Mouse (Mus musculus) adrenal gland, postnatal 25 days (tissue): ENCODE measurements around the gene Dcaf17. TPM values are rescaled to one million over a fixed set of nuclear protein-coding genes. Genes with fewer than 3 reads are reported as not detected.

ENCODE experiments used
- DNase-seq: peaks from one replicate; pipeline ENCODE4 v3.0.0; 2021; ENCODE audit warnings: mixed read lengths
- long read RNA-seq: library from polyadenylated mRNA; stranded (forward); transcript quantifications from one replicate; pipeline ENCODE4 v2.0.0, GENCODE M21; 2021
- total RNA-seq: library from RNA; stranded (reverse); gene quantifications from 2 replicates; pipeline ENCODE4 v1.2.3, GENCODE M21; 2021

Dcaf17 gene
- 21.6 and 21.9 TPM in 2 replicates for total RNA-seq
- long read RNA-seq, full-length matches to known transcripts, result 18 of 29 reads
- long read RNA-seq, partial matches to known transcripts, result 3 of 29 reads
- long read RNA-seq, other reads (novel, unspliced or antisense), result 8 of 29 reads

- peak; percentile 94 for DNase-seq
These were observed at the start of gene Dcaf17, which contains the start of gene Mettl8 for GRCm38 (mm10) chr2:71055300-71056114. Gene Dcaf17 (plus strand): TSS chr2:71055328. Gene Mettl8 (minus strand): TSS chr2:71055583.

DNA sequence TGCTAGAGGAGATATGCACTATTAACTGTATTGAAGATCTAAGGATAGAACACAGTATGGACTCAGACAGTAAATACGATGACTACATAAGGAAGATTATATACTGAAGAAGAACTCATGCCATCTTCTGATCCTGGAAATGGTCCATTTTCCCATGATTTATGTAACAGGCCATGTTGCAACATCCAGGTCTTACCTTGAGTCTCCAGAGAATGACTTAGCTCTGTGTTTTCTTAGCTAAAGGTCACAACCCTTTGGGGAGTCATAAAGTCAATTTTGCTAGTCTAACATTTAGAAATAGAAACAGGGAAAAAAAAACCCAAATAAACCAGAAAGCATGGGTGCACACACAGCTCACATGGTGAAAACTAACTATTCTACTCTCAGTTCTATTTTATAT lies 43.3 kb upstream of the Dcaf17 start:
- no peak for DNase-seq

GRCm38 (mm10) chr2:71013521-71013920 lies 41.6 kb upstream of the Dcaf17 start:
- peak; percentile 44 for DNase-seq

DNA sequence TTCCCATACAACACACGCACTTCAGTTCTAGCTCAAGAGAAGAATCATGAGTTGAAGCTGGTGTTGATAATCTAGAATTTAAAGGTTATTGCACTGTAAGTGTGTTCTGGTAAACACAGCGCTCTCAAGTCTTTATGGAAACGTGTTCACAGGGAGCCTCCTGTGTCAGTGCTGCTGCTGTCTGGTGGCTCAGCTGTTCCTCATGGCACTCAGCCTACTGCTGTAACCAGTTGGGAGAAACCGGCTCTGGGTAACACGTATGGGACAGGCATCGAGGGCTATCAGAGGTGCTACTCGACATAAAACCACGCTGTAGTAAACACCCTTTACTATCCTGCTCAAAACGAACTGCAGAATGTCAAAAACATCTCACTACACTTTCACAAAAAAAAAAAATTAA lies 35.9 kb upstream of the Dcaf17 start:
- no peak for DNase-seq

DNA sequence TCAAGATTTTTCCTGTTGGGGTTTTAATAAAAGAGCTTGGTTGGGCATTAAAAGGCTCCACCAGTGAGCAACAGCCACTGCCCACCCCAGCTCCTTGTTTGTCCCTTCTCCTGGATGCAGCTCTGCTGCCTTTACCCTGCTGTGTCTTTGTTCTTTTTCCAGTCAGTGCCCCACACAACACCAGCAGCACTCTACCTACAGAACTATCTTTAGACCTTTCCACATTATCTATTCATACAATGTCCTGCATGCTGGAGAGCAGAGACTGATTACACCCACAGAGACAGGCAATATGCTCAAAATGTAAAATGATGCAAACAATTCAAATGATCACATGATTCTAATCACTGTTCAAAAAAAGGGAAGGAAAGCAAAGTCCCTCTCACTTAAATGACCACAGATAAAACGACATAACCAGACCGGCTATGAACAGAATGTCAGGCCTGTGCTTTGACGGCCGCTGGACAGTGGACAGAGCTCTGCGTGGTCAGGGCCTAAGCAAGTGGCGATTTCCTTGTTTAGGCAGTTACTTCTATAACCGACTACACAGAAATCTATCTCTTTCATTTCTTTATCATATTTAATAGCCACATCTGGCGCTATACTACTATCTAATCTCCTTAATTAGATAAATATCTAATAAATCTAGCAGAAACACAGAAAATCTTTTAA lies 35.3 kb upstream of the Dcaf17 start:
- DNase-seq, result no peak

DNA sequence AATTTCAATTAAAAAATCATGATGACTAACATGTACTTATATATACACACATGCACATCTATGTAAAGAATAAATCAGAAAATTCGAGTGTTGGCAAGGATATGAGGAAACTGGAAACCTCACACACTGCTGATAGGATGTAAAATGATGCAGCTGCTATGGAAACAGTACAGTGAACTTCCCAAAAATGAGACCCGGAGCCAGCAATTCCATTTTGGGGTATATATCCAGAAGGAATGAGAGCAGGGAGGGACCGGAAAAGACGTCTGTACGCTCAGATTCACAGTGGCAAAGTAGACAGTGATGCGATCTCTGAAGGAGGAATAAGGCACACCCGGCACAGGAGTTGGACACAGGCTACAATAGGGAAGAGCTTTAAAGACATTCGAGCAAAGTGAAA lies 34.5 kb upstream of the Dcaf17 start:
- DNase-seq, result no peak

- no peak for DNase-seq
These were observed 32.1 kb upstream of the Dcaf17 start for GRCm38 (mm10) chr2:71022991-71023390.

DNA sequence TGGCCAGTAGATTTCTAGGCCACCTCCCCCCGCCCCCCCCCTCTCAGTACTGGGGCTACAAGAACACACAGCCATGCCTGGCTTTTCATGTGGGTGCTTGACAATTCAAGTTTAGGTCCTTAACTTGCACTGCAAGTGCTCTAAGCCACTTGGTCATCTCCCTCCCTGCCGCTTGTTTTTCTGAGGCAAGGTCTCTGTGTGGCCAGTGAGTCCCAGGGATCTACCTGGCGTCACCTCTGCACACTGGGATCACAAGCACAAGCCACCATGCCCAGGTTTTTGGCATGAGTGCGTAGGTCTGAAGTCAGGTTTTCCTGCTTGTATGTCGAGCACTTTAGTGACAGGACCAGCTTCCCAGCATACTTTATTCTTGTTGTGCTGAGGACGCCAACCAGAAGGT lies 31.1 kb upstream of the Dcaf17 start:
- no peak for DNase-seq

DNA sequence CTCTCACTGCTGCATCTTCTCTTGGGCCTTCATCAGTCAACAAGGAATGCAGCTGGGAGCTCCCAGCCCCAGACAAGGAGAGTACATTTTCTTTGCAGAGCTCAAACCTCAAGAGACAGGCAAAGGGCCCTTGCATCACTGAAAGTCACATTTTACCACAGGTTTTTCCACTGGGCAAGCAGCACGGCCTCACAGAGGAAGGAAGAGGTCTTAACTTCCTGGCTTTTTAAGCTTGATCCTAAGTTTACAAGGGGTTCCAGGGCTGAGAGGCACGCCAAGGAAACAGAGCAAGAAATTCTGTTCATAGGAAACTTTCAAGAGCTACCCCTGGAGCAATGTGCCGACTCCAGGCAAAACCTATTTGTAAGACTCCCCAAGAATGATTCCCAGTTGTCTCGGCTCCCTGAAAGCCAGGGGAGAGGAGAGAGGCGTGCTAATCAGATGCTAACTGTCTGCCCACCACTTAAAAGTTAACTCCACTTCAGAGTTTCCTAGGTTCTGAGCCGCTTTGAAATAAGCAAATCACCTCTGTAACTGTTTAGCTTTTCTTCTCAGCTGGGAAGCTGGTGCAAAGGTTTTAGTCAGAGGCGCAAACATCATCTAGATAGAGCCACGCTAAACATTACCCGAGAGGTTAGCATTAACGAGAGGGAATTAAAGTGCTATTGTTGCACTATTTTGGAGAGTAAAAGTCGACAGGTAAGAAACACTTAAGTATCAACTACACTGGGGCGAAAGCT lies 29.4 kb upstream of the Dcaf17 start:
- no peak for DNase-seq

DNA sequence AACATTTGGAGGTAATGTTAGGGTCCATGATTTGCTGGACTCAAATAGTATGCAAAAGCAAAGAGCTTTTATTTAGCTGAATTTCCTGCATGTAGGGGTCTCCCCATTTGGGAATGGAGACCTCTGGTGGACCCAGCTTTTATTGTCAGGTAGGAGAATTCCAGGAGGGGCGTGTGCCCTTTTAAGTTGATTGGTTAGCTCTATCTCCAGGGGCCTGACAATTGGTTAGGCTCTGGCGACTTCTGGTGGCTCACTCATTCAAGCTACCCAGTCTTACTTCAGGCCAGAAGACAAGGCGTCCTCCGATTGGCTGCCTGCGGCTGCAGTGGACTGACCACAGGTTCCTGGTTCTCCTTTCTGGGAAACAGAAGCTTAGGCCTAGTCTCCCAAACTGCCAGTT lies 28.3 kb upstream of the Dcaf17 start:
- no peak for DNase-seq

DNA sequence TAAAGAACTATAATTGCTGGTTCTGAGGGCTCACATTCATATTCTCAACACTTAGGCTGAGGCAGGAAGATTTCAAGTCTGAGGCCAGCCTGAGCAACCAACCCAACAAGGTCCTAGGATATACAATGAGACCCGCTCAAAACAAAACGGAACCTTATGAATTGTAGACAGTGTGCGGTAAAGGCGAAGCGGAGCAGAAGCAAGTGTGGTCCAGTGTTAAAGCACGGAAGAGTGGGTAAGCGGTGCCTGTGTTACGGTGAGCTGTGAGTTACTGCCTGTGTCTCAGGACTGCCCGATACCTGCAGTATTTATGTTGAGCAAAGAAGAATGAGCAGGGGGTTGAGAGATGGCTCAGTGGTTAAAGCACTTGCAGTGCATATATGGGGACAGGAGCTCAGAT lies 27.5 kb upstream of the Dcaf17 start:
- no peak for DNase-seq

DNA sequence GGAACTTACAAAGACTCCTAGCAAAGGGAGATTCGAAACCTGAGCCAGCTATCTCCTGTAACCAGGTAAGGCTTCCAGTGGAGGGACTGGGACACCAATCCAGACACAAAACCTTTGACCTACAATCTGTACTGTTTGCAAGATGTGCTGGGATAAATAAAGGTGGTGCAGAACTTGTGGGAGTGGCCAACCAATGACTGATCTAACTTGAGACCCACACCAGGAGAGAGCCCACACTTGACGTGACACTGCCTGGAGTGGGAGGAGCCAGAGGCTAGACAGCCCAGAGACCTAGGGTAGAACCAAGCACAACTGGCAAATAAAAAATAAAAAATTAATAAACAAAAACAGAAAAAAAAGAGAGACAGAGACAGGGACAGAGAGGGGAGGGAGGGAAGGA lies 24.5 kb upstream of the Dcaf17 start:
- DNase-seq, result no peak

GRCm38 (mm10) chr2:71031973-71032794 lies 22.9 kb upstream of the Dcaf17 start:
- DNase-seq, result no peak

GRCm38 (mm10) chr2:71033014-71033413 lies 22.1 kb upstream of the Dcaf17 start:
- no peak for DNase-seq

DNA sequence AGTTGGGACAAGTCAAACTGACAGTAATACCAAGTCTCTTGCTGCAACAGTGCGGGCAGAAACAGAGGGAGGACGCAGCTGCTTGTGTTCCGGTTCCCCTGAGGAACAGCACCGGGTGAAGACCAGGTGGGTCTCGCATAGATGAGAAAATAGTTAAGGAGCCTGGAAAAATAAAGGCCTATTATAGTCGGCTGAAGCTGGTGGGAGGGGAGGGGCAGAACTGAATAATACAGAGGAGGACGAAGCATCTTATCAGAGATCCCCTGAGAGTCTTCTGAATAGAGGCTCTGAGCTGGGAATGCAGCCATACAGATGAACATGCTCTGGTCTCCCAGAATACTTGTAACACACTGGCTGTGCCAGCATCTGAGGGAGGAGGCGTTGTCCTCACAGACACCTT lies 21.1 kb upstream of the Dcaf17 start:
- DNase-seq, result no peak

DNA sequence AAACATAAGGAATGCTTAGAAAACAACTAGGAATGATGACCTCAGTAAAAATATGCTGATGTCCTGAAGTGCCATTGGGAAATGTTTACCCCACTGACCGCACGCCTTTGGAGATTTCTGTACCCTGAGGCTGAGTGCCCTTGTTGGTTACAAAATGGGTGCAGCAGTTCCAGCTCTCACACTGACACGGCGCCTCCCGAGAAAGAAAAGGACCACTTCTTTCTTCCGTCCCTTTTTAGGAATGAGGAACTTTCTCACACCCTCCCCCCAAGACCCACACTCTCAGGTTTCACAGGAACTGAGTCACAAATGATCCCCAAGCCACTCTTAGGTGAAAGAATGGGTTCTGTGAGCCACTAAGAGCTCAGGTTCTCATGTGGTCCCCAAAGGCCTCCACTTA lies 17.7 kb upstream of the Dcaf17 start:
- no peak for DNase-seq

- peak; percentile 82 for DNase-seq
These were observed 15.5 kb upstream of the Dcaf17 start for GRCm38 (mm10) chr2:71039522-71040121.

DNA sequence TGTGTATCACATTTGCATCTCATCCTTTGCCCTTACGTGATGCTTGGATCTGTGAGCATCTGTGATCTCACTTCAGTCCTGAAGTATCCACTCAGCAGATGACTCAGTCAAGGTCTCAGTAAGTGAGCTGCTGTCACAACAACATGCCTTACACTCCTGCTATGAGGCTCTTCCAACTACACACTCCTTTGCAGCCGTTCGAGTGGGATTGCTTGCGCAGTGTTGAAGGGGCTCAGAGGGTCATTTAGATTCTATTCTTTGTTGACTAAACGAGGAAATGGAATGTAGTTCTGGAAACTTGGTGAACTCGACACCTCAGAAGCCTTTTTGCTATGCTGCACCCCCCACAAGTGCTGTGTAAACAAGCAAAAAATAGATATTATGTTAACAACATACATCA lies 9.0 kb upstream of the Dcaf17 start:
- no peak for DNase-seq

GRCm38 (mm10) chr2:71046751-71047320 lies 8.3 kb upstream of the Dcaf17 start:
- DNase-seq, result no peak

DNA sequence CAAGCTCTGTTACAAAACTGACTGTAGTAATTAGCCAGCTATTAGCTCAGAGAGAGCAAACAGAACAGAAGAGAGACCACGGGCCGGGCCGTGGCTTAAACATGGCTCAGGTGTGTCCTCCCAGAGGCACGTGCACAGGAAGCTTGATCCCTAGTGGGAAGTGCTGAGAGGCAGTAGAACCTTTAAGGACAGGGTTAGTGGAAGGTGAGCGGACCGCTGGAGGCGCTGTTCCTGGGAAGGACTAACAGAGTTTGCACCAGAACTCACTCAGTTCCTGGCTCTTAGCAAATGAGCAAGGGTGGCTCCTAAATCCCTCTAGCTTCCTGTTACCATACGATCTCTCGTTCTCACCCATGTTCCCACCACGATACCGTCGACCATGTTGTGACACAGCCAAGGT lies 6.2 kb upstream of the Dcaf17 start:
- no peak for DNase-seq

DNA sequence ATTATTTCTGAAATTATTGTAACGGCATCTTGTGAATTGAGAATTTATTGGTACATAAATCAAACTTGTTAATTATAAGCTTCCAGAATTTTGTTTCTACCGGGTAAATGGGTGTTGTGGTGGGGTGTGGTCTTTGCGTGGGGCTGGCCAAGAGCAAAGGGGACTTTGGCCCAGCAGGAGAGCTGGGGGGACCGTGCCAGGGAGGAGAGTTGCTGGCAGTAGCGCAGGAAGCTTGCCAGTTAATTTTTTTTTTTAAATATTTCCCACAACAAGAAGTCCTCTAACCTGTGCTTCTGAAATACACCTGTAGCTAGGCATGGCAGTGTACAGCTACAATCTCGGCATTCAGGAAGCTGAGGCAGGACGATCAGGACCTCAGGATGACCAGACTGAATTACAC lies 4.6 kb upstream of the Dcaf17 start:
- no peak for DNase-seq
